8 mouse cellular contexts compared by ENCODE assay signal in genomic region chr6:5005491-5006275, GRCm38 (mm10).
DNase-seq lines count a peak whose midpoint lies in the region; ATAC-seq and TF ChIP-seq lines count a peak whose summit lies in the region.

No protein-coding gene starts in this region.

- no peak overlapping the region for H3K4me3 ChIP-seq in lung, embryonic 15.5 days
- peak overlapping the region; percentile 19 for H3K4me3 ChIP-seq in heart, postnatal 0 days (ENCODE audit: low read depth, low read length)
- no peak overlapping the region for H3K4me3 ChIP-seq in midbrain, embryonic 16.5 days (ENCODE audit: low read depth, low read length)
- H3K4me3 ChIP-seq in kidney, adult 2 months (ENCODE audit: insufficient read depth, low read depth, low read length) = no peak overlapping the region
- H3K4me3 ChIP-seq in forebrain, embryonic 16.5 days (replicated peaks; ENCODE audit: low read length) = no peak overlapping the region

- H3K9ac ChIP-seq in lung, embryonic 15.5 days = no peak overlapping the region
- no peak overlapping the region for H3K9ac ChIP-seq in heart, postnatal 0 days (replicated peaks; ENCODE audit: low read depth, low read length)
- no peak overlapping the region for H3K9ac ChIP-seq in midbrain, embryonic 16.5 days (ENCODE audit: low read depth, low read length)
- H3K9ac ChIP-seq in forebrain, embryonic 16.5 days (replicated peaks; ENCODE audit: low read depth, low read length) = no peak overlapping the region

- no peak for DNase-seq in lung, postnatal 25 days (ENCODE audit: low spot score)
- peak; percentile 78 to 91 for DNase-seq in cerebellum, adult 18-20 months
- DNase-seq in heart, postnatal 0 days (ENCODE audit: low spot score) = peak; percentile 57
- DNase-seq in right cerebral cortex, adult 2 months (ENCODE audit: low spot score in 2 of 2) = no peak
- DNase-seq in kidney, adult 2 months = no peak

- ATAC-seq in lung, embryonic 15.5 days (ENCODE audit: borderline replicate concordance, extremely low read depth, low FRiP score, low TSS enrichment) = peak; percentile 64; the same call in 1 of the 2 replicates
- peak; percentile 60 for ATAC-seq in heart, postnatal 0 days (ENCODE audit: insufficient read depth, low read depth)
- ATAC-seq in midbrain, embryonic 16.5 days = peak; percentile 65; the same call in 1 of the 2 replicates
- no peak for ATAC-seq in forebrain, embryonic 16.5 days

- H3K4me1 ChIP-seq in lung, embryonic 15.5 days = peaks cover 16% of the 10 kb centered on the region
- peaks cover 12% of the 10 kb centered on the region for H3K4me1 ChIP-seq in heart, postnatal 0 days (ENCODE audit: control insufficient read depth, insufficient read depth)
- H3K4me1 ChIP-seq in midbrain, embryonic 16.5 days (ENCODE audit: control insufficient read depth, insufficient read depth, low read length) = no peaks in the 10 kb centered on the region
- no peaks in the 10 kb centered on the region for H3K4me1 ChIP-seq in kidney, adult 2 months (ENCODE audit: control insufficient read depth, insufficient read depth, low read length)
- peaks cover 3% of the 10 kb centered on the region; the same call in 1 of the 2 replicates for H3K4me1 ChIP-seq in forebrain, embryonic 16.5 days (replicated peaks; ENCODE audit: control insufficient read depth, insufficient read depth, low read length)

- H3K27me3 ChIP-seq in lung, embryonic 15.5 days = no peaks in the 10 kb centered on the region
- H3K27me3 ChIP-seq in heart, postnatal 0 days (ENCODE audit: control insufficient read depth, insufficient read depth, low read length) = no peaks in the 10 kb centered on the region
- H3K27me3 ChIP-seq in midbrain, embryonic 16.5 days (ENCODE audit: control insufficient read depth, insufficient read depth, low read depth, low read length) = no peaks in the 10 kb centered on the region
- no peaks in the 10 kb centered on the region for H3K27me3 ChIP-seq in kidney, adult 2 months (replicated peaks; ENCODE audit: control insufficient read depth, insufficient read depth, low read length)
- H3K27me3 ChIP-seq in forebrain, embryonic 16.5 days (replicated peaks; ENCODE audit: control insufficient read depth, insufficient read depth, low read length) = no peaks in the 10 kb centered on the region

- H3K36me3 ChIP-seq in lung, embryonic 15.5 days = no peaks in the 10 kb centered on the region
- no peaks in the 10 kb centered on the region for H3K36me3 ChIP-seq in heart, postnatal 0 days (replicated peaks; ENCODE audit: control insufficient read depth, insufficient read depth, low read length)
- H3K36me3 ChIP-seq in midbrain, embryonic 16.5 days (ENCODE audit: control insufficient read depth, insufficient read depth, low read length) = no peaks in the 10 kb centered on the region
- no peaks in the 10 kb centered on the region for H3K36me3 ChIP-seq in kidney, adult 2 months (ENCODE audit: control insufficient read depth, insufficient read depth, low read length)
- H3K36me3 ChIP-seq in forebrain, embryonic 16.5 days (ENCODE audit: control insufficient read depth, insufficient read depth) = no peaks in the 10 kb centered on the region

- no peak for TF ChIP-seq CTCF in heart, postnatal 0 days (IDR thresholded peaks at IDR 0.05; ENCODE audit: low read depth)
- no peak for TF ChIP-seq CTCF in kidney, adult 2 months (conservative IDR thresholded peaks at IDR 0.05; ENCODE audit: insufficient read depth, insufficient read length, low read depth, low read length)

- H3K4me2 ChIP-seq in lung, embryonic 15.5 days = peak overlapping the region; percentile 23; the same call in 1 of the 2 replicates
- H3K4me2 ChIP-seq in heart, postnatal 0 days (ENCODE audit: low read depth, low read length) = peak overlapping the region; percentile 52
- no peak overlapping the region for H3K4me2 ChIP-seq in midbrain, embryonic 16.5 days (ENCODE audit: low read length)
- H3K4me2 ChIP-seq in forebrain, embryonic 16.5 days (ENCODE audit: low read length) = no peak overlapping the region

- no peak overlapping the region for H3K27ac ChIP-seq in lung, embryonic 15.5 days
- H3K27ac ChIP-seq in heart, postnatal 0 days (ENCODE audit: low read depth) = peak overlapping the region; percentile 55
- H3K27ac ChIP-seq in midbrain, embryonic 16.5 days (ENCODE audit: low read length) = no peak overlapping the region
- H3K27ac ChIP-seq in kidney, adult 2 months (ENCODE audit: insufficient read depth, low read depth, low read length) = no peak overlapping the region
- no peak overlapping the region for H3K27ac ChIP-seq in forebrain, embryonic 16.5 days (ENCODE audit: low read length)

- WGBS in lung, embryonic 15.5 days = 41% methylated on average over 22 of the region's 22 CpGs
- WGBS in heart, postnatal 0 days = 32% methylated on average over 22 of the region's 22 CpGs
- 59% methylated on average over 22 of the region's 22 CpGs for WGBS in midbrain, embryonic 16.5 days
- 65% methylated on average over 22 of the region's 22 CpGs for WGBS in kidney, adult 2 months
- 64% methylated on average over 22 of the region's 22 CpGs for WGBS in forebrain, embryonic 16.5 days

- no peak for TF ChIP-seq POLR2A in kidney, adult 2 months (IDR thresholded peaks at IDR 0.05; ENCODE audit: low read depth, low read length)

- no peaks in the 10 kb centered on the region for H3K9me3 ChIP-seq in lung, embryonic 15.5 days
- H3K9me3 ChIP-seq in heart, postnatal 0 days (replicated peaks; ENCODE audit: control insufficient read depth, low read length) = no peaks in the 10 kb centered on the region
- H3K9me3 ChIP-seq in midbrain, embryonic 16.5 days (replicated peaks; ENCODE audit: control insufficient read depth, low read length, poor library complexity, severe bottlenecking) = no peaks in the 10 kb centered on the region
- no peaks in the 10 kb centered on the region for H3K9me3 ChIP-seq in forebrain, embryonic 16.5 days (ENCODE audit: control insufficient read depth, low read length)

- no peak for TF ChIP-seq EP300 in heart, postnatal 0 days (IDR thresholded peaks at IDR 0.05; ENCODE audit: low read depth)

Comparison
In these comparisons a context has a peak if more than half of its experiments do, and no peak if none do; other contexts are left out.
1. H3K4me2 ChIP-seq: peak in lung, embryonic 15.5 days (single experiment) and heart, postnatal 0 days (single experiment); none in midbrain, embryonic 16.5 days (single experiment) and forebrain, embryonic 16.5 days (single experiment).
2. DNase-seq: peak in cerebellum, adult 18-20 months (2 of 2) and heart, postnatal 0 days (single experiment); none in lung, postnatal 25 days (single experiment), right cerebral cortex, adult 2 months (0 of 2) and kidney, adult 2 months (single experiment).